Mouse (Mus musculus) layer of hippocampus, postnatal 36 days (tissue): ENCODE data around the gene Shld1. TPM values are rescaled to one million over a fixed set of nuclear protein-coding genes. Genes with fewer than 3 reads are reported as not detected.

Source experiments
- DNase-seq, 2 experiments: peaks; one replicate each; pipeline ENCODE4 v3.0.0; 2022
- total RNA-seq, 2 experiments: library from RNA; stranded (reverse); gene quantifications; 2 replicates each; pipeline ENCODE4 v1.2.3; 2021

Gene Shld1
- 10 to 100 TPM in 1 of 2 experiments, 1 to 10 TPM in 1; 9.7 to 11.4 TPM for total RNA-seq

- DNase-seq: peak; percentile 86
These were observed at the start of gene Shld1 for GRCm38 (mm10) chr2:132686756-132687737. Shld1 (plus strand) TSS chr2:132686931.

GRCm38 (mm10) chr2:132638306-132638705, 48.4 kb upstream of the Shld1 start:
- DNase-seq: no peak

- no peak for DNase-seq
These were observed 47.4 kb upstream of the Shld1 start for GRCm38 (mm10) chr2:132639337-132639736.

- no peak for DNase-seq
These were observed 45.5 kb upstream of the Shld1 start for GRCm38 (mm10) chr2:132641196-132641595.

- DNase-seq: no peak
These were observed 43.6 kb upstream of the Shld1 start for GRCm38 (mm10) chr2:132643161-132643560.

- no peak for DNase-seq
These were observed 39.6 kb upstream of the Shld1 start for GRCm38 (mm10) chr2:132646856-132647745.

- no peak for DNase-seq
These were observed 37.3 kb upstream of the Shld1 start for GRCm38 (mm10) chr2:132649352-132649870.

- DNase-seq: no peak
These were observed 36.2 kb upstream of the Shld1 start for GRCm38 (mm10) chr2:132650546-132650945.

GRCm38 (mm10) chr2:132652476-132652875, 34.3 kb upstream of the Shld1 start:
- DNase-seq: no peak

- no peak for DNase-seq
These were observed 31.8 kb upstream of the Shld1 start for GRCm38 (mm10) chr2:132654834-132655495.

- no peak for DNase-seq
These were observed 29.5 kb upstream of the Shld1 start for GRCm38 (mm10) chr2:132657186-132657585.

- DNase-seq: no peak
These were observed 28.2 kb upstream of the Shld1 start for GRCm38 (mm10) chr2:132658412-132659120.

GRCm38 (mm10) chr2:132669091-132669490, 17.6 kb upstream of the Shld1 start:
- DNase-seq: no peak

GRCm38 (mm10) chr2:132670290-132670689, 16.4 kb upstream of the Shld1 start:
- no peak for DNase-seq

GRCm38 (mm10) chr2:132672121-132672520, 14.6 kb upstream of the Shld1 start:
- no peak for DNase-seq

GRCm38 (mm10) chr2:132676111-132676510, 10.6 kb upstream of the Shld1 start:
- no peak for DNase-seq

GRCm38 (mm10) chr2:132685001-132685400, 1.7 kb upstream of the Shld1 start:
- no peak for DNase-seq

GRCm38 (mm10) chr2:132688611-132689021, 1.9 kb downstream of the Shld1 start:
- DNase-seq: no peak

- no peak for DNase-seq
These were observed 2.4 kb downstream of the Shld1 start for GRCm38 (mm10) chr2:132689188-132689568.

GRCm38 (mm10) chr2:132689569-132690231, 3.0 kb downstream of the Shld1 start:
- DNase-seq: peak in 1 of 2 experiments; percentile 9

GRCm38 (mm10) chr2:132691731-132692130, 5.0 kb downstream of the Shld1 start:
- no peak for DNase-seq
